Mouse (Mus musculus): Measurements from ENCODE around the gene Rnf220. TPM values are rescaled to one million over a fixed set of nuclear protein-coding genes. Genes with fewer than 3 reads are reported as not detected.

Rnf220 gene
- polyA plus RNA-seq, 1 experiment from 2014 or later, result 124 TPM

DNA sequence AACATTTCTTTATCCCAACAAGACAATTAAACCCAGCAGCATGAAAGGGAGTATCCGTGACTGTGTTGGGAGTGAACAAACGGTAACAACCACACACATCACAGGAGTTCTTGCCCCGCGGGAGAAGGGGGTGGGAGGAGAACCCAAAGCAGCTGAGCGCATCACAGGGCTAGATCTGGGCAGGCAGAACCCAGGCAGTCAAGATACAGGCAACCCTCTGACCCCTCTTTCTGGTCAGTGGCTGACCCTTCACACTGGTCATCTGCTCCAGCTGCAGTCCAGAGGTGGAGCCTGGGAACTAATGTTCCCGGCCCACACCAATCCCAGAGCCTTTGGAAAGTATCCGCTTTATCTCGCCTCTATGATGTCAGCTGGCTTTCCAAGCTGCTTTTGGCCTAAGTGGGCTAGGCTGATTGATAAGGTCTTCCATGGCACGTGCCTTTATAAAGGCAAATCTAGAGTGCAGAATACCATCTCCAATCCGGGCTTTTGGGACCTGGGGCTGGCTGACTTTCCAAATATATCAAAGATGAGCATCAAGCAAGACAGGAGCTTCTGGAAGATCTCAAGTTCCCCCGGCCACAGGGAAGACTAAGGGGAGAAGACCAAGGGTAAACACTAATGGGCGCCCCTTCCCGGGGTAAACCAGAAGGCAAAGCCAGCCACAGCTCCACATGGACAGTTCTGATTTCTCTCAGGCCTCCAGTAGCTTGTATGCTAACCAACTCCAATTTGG, 11.6 kb downstream of the Rnf220 start:
- H3K36me3 ChIP-seq, result no peaks in the 10 kb centered on the region
- WGBS, result 28% methylated on average over 13 of the region's 13 CpGs
- H3K4me2 ChIP-seq (replicated peaks), result peak overlapping the region; percentile 86
- H3K4me3 ChIP-seq (replicated peaks), result peak overlapping the region; percentile 47
- ATAC-seq, result no peak; the same call in 1 of the 2 replicates
- no peaks in the 10 kb centered on the region for H3K9me3 ChIP-seq
- peaks cover 41% of the 10 kb centered on the region for H3K4me1 ChIP-seq (replicated peaks)
- H3K9ac ChIP-seq (replicated peaks), result peak overlapping the region; percentile 64; the same call in 1 of the 2 replicates
- H3K27me3 ChIP-seq, result peaks cover 95% of the 10 kb centered on the region
- peak overlapping the region; percentile 77 for H3K27ac ChIP-seq

- H3K9ac ChIP-seq (replicated peaks), result peak overlapping the region; percentile 64
- H3K27me3 ChIP-seq, result peaks cover 95% of the 10 kb centered on the region
- peak; percentile 95 for ATAC-seq
These were observed 12.4 kb downstream of the Rnf220 start for GRCm38 (mm10) chr4:117484256-117485044.

GRCm38 (mm10) chr4:117483931-117484255, 13.0 kb downstream of the Rnf220 start:
- Histone ChIP-seq H3K9ac (replicated peaks) (peak overlapping the region; percentile 64), H3K36me3 (no peaks in the 10 kb centered on the region), H3K27ac (no peak overlapping the region), H3K4me3 (replicated peaks) (peak overlapping the region; percentile 47), H3K9me3 (no peaks in the 10 kb centered on the region), H3K27me3 (peaks cover 96% of the 10 kb centered on the region), H3K4me2 (replicated peaks) (peak overlapping the region; percentile 86), H3K4me1 (replicated peaks) (peaks cover 48% of the 10 kb centered on the region)
- no peak for ATAC-seq
- WGBS, result under 1% methylated on average over 15 of the region's 15 CpGs

More at GRCm38 (mm10) chr4:117484256-117485044, 12.4 kb downstream of the Rnf220 start:
- Histone ChIP-seq H3K27ac (peak overlapping the region; percentile 77), H3K4me1 (replicated peaks) (peaks cover 48% of the 10 kb centered on the region), H3K4me3 (replicated peaks) (peak overlapping the region; percentile 47), H3K9me3 (no peaks in the 10 kb centered on the region), H3K4me2 (replicated peaks) (peak overlapping the region; percentile 86), H3K36me3 (no peaks in the 10 kb centered on the region)
- WGBS, result under 1% methylated on average over 69 of the region's 69 CpGs

DNA sequence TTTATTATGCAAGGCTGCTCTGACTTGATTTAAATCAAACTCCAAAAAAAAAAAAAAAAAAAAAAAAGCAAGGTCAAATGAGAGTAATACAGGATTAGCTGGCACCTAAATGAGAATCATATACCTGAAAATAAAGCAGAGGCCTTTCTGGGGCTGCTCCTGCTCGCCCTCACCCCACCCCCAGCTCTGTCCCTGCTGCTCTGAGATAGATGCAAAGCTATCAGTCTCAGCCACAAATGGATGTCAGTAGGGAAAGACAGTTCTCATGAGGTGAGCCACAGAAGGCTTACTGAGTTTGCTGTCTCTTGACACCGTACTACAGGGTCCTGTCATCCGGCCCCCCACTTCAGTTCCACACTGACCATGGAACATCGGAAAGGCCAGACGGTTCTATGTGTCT, 14.7 kb downstream of the Rnf220 start:
- no peak for ATAC-seq
- H3K4me2 ChIP-seq (replicated peaks), result no peak overlapping the region
- H3K4me1 ChIP-seq (replicated peaks), result peaks cover 50% of the 10 kb centered on the region
- 88% methylated on average over 5 of the region's 5 CpGs for WGBS
- no peaks in the 10 kb centered on the region for H3K9me3 ChIP-seq
- no peak overlapping the region for H3K9ac ChIP-seq (replicated peaks)
- H3K27me3 ChIP-seq, result peaks cover 95% of the 10 kb centered on the region
- no peak overlapping the region for H3K27ac ChIP-seq
- no peaks in the 10 kb centered on the region for H3K36me3 ChIP-seq
- H3K4me3 ChIP-seq (replicated peaks), result no peak overlapping the region

DNA sequence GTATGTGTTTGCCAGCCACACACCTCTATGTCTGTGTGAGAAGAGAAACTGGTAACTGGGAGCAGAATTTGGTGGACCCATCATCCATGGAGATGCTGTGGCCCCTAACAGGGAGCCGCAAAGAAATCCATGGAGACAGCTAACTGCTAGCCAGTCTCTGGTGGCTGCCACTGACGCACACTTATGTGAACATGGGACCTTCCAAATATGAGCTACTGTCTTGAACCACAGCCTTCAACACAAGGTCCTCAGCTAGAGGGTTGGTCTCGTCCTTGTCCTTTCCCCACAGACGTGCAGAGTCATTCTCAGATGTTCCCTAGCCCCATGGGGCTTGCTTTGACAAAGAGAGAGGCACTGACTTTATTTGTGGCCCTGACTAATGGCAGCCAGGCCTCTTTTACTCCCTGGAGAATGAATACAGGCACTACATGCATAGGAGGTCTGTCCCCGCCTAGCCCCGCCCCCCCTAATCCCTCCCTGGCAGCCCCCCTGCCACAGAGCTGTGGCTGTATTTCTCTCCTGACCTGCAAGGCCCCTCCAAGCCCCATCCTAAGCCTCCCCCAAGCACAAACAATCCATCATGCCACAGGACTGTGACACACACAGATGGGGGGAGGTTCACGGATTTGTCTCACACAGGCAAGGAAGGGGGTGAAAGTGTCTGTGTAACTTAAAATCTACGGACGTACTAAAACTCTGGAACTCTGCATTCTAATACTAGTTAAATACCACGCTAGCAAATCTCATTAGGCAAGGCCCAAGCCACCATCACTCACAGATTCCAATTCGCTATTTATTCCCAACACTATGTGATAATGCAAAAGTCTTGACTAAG, 16.0 kb downstream of the Rnf220 start:
- H3K27me3 ChIP-seq, result peaks cover 91% of the 10 kb centered on the region
- no peaks in the 10 kb centered on the region for H3K9me3 ChIP-seq
- ATAC-seq, result no peak
- WGBS, result 18% methylated on average over 11 of the region's 11 CpGs
- no peak overlapping the region for H3K4me2 ChIP-seq (replicated peaks)
- peaks cover 46% of the 10 kb centered on the region for H3K4me1 ChIP-seq (replicated peaks)
- H3K4me3 ChIP-seq (replicated peaks), result no peak overlapping the region
- H3K36me3 ChIP-seq, result no peaks in the 10 kb centered on the region
- H3K27ac ChIP-seq, result no peak overlapping the region
- H3K9ac ChIP-seq (replicated peaks), result no peak overlapping the region

GRCm38 (mm10) chr4:117479951-117480350, 16.9 kb downstream of the Rnf220 start:
- Histone ChIP-seq H3K9me3 (no peaks in the 10 kb centered on the region), H3K27ac (no peak overlapping the region), H3K4me3 (replicated peaks) (no peak overlapping the region), H3K9ac (replicated peaks) (no peak overlapping the region), H3K4me2 (replicated peaks) (no peak overlapping the region), H3K4me1 (replicated peaks) (peaks cover 43% of the 10 kb centered on the region), H3K27me3 (peaks cover 87% of the 10 kb centered on the region), H3K36me3 (no peaks in the 10 kb centered on the region)
- ATAC-seq, result no peak
- WGBS, result 52% methylated on average over 6 of the region's 6 CpGs

DNA sequence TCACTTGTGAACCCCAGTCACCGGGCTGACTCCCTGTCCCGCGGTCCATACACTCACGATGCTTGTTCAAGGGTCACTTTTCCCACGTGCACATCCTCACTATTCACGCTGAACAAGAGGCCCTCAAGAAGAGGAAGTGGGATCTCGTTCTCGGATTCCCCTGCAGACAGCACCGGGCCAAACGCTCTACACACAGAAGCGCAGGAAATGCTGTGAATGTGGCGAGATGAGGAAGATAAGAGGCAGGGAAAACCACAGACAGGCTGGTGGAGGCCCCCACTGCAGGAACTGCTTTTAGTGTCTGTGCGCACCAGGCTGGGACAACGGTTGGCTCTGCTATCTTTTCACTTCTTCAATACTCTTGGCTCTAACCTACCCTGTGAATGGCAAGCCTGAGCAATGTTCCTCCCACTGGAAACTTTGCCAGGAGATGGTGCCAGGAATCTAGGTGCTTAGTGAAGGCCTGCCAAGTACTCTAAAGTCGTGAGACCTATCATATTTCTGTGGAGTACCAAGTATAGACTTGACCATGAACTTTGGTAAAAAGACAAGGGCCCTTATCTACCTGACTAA, 18.7 kb downstream of the Rnf220 start:
- no peaks in the 10 kb centered on the region for H3K9me3 ChIP-seq
- no peak overlapping the region for H3K4me2 ChIP-seq (replicated peaks)
- H3K27ac ChIP-seq, result no peak overlapping the region
- peaks cover 88% of the 10 kb centered on the region for H3K27me3 ChIP-seq
- ATAC-seq, result no peak
- no peaks in the 10 kb centered on the region for H3K36me3 ChIP-seq
- H3K4me1 ChIP-seq (replicated peaks), result peaks cover 33% of the 10 kb centered on the region
- 83% methylated on average over 15 of the region's 15 CpGs for WGBS
- no peak overlapping the region for H3K4me3 ChIP-seq (replicated peaks)
- no peak overlapping the region for H3K9ac ChIP-seq (replicated peaks)

DNA sequence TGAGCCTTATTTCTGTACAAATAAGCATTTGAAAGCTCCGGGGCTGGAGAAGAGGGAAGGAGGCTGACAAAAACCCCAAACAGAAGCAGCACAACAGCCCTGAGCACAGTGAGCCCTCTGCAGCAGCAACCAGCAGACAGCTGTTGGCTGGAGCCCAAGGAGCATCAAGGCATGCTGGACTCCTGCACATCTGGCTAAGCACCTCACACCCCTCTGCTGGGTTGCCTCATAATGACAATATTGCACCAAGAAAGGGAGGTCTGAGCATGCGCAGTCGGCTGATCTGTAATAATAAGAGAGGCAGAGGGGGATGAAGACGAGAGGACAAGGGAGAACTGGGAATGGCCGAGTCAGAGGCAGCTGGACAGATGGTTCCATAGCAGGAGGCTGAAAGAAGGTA, 19.5 kb downstream of the Rnf220 start:
- WGBS, result 61% methylated on average over 5 of the region's 5 CpGs
- H3K27me3 ChIP-seq, result peaks cover 81% of the 10 kb centered on the region

GRCm38 (mm10) chr4:117476777-117477176, 20.1 kb downstream of the Rnf220 start:
- Histone ChIP-seq H3K36me3 (no peaks in the 10 kb centered on the region), H3K9me3 (no peaks in the 10 kb centered on the region), H3K27ac (no peak overlapping the region), H3K27me3 (peaks cover 78% of the 10 kb centered on the region), H3K9ac (replicated peaks) (no peak overlapping the region), H3K4me1 (replicated peaks) (peaks cover 33% of the 10 kb centered on the region), H3K4me2 (replicated peaks) (no peak overlapping the region), H3K4me3 (replicated peaks) (no peak overlapping the region)
- WGBS, result 73% methylated on average over 4 of the region's 4 CpGs
- no peak for ATAC-seq

More for the DNA sequence above, 19.5 kb downstream of the Rnf220 start:
- Histone ChIP-seq H3K27ac (no peak overlapping the region), H3K9ac (replicated peaks) (no peak overlapping the region), H3K4me3 (replicated peaks) (no peak overlapping the region), H3K36me3 (no peaks in the 10 kb centered on the region), H3K4me1 (replicated peaks) (peaks cover 33% of the 10 kb centered on the region), H3K4me2 (replicated peaks) (no peak overlapping the region), H3K9me3 (no peaks in the 10 kb centered on the region)
- no peak for ATAC-seq

GRCm38 (mm10) chr4:117476355-117476754, 20.5 kb downstream of the Rnf220 start:
- Histone ChIP-seq H3K9me3 (no peaks in the 10 kb centered on the region), H3K27ac (no peak overlapping the region), H3K4me1 (replicated peaks) (peaks cover 29% of the 10 kb centered on the region), H3K4me3 (replicated peaks) (no peak overlapping the region), H3K9ac (replicated peaks) (no peak overlapping the region), H3K4me2 (replicated peaks) (no peak overlapping the region), H3K27me3 (peaks cover 74% of the 10 kb centered on the region), H3K36me3 (no peaks in the 10 kb centered on the region)
- no peak for ATAC-seq

DNA sequence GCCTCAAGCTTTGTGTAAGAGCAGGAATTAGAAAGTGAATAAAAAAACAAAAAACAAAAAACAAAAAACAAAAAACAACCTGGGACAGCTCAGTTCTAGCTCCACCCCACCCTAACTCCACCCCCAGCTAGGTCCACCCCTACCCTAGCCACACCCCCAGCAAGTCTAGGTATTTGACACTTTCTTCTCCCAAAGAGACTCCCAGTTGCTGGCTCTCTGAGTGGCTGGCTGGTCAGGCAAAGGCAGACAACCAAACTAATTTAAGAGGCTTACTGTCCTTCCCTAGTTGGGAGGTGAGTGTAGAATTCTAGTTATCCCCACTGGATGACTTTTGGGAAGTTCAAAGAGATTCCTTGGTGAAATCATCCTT, 22.9 kb downstream of the Rnf220 start:
- Histone ChIP-seq H3K4me1 (replicated peaks) (peaks cover 10% of the 10 kb centered on the region), H3K27ac (no peak overlapping the region), H3K4me3 (replicated peaks) (no peak overlapping the region), H3K9me3 (no peaks in the 10 kb centered on the region), H3K36me3 (no peaks in the 10 kb centered on the region), H3K9ac (replicated peaks) (no peak overlapping the region), H3K27me3 (peaks cover 50% of the 10 kb centered on the region), H3K4me2 (replicated peaks) (no peak overlapping the region)
- no peak for ATAC-seq
